Mouse (Mus musculus): Measurements from ENCODE around the gene Fst.

Gene Fst

DNA sequence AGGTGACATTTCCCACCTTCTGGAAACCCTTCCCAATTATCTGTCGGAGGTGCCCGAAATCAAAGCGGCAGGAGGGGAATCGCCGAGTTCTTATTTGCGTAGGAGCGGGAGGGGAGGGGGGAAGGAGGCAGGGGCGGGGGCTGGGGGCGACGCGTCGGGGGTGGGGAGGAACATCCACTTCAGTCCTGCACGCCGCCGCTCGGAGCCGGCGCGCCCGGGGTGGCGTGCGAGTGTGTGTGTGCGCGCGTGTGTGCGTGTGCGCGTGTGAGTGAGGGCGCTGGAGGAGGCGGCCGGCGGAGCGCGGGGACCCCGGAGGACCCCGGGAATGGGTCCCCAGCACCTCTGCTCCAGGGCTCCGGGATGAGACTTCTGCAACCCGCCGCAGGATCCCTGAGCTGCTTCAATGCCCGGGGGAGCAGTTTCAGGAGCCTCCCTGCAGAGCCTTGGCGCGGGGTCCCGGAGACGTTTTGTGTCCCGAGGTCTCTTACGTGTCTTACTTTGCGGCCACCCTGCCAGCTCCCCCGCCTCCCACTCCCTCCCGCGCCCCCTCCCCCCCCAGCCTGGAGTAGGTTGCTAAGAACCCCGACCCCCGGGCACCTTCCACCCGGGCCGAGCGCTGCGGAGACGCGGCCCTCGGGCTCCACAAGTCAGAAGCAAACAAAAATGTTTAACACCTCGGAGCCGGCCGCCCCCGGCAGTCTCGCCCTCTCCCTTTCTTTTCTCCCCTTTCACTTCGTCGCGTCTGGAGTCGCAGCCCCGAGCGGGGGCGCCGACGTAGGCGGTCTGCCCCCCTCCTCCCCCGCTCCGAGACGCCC, at the start of gene Fst:
Gene Fst (minus strand): TSS at position 66 of the 815 bp plus-strand sequence.
- DNase-seq, result no peak

DNA sequence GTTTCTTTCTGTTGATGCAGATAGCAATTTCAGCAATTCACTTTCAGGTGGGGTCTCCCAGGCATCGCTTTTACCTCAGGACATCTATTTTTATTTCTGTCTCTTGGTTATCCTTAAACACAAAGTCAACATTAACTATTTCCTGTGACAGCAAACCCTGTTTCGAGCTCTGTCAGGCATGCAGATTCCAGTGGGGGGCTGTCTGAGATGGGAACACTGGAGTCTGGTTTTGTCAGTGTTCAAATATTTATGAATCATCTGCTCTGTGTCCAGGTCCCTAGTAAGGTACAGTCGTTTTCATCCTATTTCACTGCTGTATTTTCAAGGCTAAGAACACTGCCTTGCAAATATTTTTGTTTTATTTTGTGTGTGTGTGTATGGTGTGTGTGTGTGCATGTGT, 35.1 kb upstream of the Fst start:
- DNase-seq, result no peak

DNA sequence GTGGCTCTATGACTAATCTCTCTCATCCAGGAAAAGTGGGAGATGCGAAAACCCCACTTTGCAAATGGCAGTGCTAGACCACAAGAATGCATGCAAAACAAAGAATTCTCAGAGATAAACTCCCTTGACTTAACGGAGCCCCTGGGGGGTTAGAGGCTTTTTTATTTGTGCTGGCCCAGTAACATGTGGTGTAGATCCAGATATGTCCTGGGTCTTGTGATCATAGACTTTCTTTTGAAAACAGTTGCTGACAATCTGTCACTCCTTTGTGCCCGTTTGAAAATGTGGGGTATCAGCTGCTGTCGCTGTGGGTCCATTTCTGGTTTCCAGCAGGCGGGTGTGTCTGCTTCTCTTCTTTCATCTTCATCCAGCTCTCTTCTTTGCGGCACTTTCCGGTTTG, 29.4 kb upstream of the Fst start:
- DNase-seq, result no peak

DNA sequence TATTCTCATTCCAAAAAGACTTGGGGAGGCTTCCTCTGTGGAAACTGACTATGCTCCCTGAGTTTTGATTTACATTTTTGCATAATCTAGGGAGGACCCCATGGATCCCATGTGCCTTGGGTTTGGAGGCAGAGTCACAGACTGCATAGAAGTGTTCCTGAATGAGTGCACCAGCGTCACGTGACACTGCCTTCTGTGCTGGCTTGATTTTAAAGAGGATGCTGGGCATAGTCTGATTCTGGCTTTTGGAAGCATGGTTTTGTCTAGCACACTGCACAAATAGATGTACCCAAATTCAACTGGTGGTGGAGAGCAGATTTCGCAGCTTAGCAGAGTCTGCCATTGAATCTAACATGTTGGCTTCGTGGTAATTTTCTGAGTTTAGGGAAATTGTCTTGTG, 19.6 kb upstream of the Fst start:
- DNase-seq, result peak; percentile 42

DNA sequence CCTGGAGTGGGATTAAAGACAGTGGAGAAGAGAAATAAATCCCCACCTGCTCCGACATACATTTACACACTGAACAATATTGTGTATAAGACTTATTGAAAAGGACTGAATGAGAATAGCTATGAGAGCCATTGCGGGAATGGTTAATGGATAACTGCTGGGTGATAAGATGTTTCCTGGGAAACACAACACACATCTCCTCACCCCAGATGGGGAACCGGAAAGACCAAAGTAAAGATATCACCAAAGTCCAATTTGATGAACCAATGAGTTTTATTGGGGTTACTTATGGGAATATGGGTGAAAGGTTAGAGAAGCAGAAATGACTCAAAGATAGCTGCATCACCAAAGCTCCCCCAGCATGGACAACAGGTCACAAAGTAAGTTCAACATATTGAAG, 11.2 kb upstream of the Fst start:
- no peak for DNase-seq

DNA sequence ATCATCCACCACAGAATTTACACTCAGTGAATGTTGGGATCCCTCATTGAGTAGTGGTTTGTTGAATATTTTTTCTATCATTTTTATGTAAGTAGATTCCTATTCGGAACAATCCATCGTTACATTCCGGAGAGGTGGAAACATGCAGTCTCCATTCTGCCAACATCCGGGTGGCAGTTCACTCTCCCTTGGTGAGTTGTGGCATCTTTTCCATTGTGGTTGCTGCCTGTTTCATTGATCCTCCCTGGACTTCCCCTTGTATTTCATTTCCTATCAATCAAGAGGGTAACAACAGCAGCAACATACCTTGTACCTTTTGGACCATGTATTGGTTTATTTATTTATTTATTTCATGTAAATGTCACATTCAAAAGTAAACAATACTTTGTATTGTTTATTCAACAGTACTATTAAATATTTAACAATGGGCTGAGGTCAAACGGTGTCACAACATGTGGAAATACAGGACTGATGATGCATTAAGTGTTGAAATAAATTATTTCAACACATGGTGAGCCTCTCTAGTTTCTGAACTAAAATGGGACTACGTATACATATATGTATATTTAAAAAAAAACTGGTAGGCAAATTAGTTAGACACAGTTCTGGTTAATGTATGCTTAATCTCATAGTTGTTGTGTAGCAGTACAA, 7.6 kb upstream of the Fst start:
- DNase-seq, result no peak

DNA sequence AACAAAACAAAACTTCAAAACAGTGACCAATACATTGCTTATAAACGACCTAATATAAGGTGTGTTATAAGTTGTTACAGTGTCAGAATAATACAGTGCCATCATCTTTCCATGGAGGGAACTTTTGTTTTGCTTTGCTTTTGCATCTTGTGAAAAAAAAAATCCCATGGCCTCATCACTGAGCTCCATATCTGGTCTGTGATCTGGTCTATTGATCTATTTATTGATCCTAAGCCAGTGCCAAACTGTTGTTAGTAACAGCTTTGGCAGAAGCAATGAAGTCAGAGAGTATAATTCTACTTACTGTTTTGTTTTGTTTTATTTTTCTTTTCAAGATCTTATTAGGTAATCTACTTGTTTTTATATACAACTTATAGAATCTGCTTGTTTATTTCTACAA, 6.6 kb upstream of the Fst start:
- no peak for DNase-seq

DNA sequence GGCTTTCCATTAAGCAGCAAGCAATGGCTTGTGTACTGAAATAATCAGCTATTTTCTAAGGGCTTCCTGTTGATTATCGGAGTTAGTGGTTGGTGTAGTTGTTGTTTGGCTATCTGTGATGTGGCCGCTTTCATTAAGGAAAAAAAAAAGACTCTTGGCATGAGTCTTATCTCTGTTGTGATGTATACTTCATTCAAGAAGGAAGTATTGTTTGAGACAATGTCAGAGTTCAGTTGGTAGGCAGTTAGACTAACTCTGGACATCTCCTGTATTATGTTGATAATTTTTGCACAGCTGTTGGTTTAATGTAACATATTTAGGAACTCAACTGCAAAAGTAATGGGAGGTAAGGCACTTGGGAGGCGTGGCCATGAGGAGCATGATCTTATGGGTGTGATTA, 6.1 kb upstream of the Fst start:
- no peak for DNase-seq

DNA sequence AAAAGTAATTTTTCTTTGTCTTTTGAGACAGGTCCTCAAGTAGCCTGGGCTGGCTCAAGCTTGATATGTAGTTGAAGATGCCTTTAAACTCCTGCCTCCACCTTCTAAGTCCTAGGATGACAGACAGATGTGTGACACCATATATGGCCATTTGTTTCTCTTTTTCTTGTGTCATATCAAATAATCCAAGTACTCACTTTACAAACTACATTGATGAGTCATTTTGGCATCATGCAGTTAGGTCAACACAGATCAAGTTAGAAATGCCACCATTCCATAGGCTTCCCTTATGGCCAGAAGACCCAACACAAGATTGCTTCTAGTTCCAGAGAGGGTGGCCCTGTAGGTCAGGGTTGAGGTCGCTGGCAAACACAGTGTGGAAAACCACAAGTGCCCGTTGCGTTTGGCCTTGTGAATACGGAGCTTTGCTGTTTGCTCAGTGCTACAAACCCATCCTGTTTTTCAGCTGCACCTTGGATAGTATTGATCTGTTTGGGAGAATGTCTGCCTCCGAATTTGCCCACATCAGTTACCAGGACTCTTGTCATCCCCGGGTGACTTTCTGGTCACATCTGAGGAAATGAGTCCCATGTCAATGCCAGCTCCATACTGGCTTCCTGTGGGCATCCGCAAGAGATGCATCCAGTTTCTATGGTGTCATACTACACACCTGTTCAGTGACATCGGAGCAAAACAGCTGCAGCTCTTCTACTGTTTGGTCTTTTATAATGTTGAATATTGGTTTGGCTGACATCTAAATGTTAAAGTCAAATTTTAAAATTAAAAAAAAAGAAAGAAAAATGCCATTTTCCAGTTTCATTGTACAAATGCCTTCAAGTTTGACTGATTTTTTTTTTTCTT, 4.0 kb upstream of the Fst start:
- DNase-seq, result no peak

DNA sequence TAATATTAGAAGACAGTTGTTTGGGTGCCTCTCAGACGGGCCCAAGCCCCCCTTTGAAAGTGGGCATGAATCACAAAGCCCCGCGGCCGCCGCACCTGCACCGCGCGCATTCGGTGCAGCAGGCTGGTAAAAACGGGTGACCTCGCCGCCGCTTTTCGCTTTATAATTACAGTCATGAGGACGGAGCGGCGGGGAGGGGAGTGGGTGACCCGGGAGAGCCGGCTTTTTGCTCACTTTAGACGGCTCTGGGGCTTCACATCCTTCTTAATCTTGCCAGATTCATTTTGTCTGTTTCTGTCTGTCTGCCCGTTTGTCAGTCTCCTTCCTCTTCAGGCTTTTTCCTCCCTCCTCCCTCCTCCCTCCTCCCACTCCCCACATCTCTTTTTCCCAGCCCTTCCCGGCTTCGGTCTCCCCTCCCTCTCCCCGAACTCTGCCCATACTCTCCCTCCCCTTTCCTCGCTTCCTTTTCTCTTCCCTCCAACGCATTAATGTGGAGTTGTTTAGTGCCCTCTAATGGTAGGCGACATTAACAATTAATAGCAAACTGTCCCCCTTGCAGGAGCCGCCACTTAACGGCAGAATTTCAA, 1.6 kb upstream of the Fst start:
- DNase-seq, result peak; percentile 10

DNA sequence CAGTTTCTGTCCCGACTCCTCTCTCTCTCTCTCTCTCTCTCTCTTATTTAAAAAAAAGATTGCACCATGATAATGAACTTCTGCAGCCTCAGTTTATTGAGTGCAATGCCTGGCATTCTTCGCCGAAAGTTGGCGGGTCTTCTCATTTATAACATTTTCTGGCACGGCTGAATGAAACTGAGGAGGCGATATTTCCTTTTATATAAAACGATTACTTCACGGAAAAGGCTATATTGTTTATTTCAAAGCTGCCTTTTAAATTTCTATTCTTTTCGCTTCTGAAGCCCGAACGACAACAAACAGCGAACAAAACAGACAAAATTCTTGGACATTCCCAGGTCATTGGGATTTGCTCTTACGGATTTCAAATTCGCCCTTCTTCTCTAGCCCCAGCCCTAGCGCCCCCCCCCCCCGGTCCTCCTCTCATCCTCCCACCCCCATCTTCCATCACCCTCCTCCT, 980 bp upstream of the Fst start:
- no peak for DNase-seq

DNA sequence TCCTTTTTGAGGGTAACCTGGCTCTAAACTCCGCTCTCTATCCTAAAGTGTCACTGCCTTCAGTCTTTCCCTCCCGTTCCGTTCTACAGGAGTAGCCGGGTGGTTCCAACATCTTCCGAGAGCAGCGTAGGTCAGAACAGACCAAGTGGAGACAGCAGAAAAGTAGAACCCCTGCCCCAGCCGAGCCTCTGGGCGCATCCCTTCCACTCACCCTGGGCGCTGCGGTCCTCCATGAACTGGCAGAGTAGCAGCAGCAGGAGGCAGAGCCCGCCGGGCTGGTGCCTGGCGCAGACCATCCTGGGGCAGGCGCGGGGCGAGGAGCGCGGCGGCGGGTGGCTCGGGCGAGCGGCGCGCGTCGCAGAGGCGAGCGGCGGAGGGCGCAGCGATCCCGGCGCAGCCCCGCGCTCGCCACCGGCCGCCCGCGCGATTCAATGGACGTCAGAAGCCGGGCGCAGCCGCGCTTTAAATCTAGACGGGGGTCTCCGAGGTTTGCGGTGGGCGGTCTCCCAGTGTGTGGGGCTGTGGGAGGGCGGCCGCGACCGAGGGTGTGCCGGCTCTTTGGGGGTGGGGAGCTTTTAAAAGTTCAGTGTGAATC, 363 bp downstream of the Fst start:
- DNase-seq, result no peak

DNA sequence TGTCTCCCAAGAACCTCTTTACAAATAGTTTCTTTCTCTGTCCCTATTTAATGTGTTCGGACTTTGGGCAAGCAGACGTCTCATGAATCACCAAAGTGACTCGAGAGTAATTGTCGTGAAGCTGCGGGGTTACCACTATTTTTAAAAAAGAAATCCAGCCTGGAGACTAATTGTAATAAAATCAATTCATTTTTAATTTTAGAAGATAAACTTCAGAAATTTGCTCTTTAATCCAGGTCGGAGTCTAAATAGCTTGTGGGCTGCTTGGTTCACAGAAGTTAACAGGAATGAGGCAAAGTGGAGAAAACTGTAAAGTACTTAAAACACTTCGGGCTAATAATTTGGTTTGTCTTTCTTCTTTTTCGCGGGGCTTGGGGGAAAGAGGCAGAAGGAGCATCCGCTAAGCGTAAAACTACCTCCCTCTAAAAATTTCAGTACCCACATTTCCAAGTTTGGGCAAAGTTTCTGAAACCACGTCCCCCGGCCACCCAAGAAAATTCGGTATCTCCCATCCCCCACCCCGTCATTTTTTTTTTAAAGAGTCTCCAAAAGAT, 1.1 kb downstream of the Fst start:
- no peak for DNase-seq

DNA sequence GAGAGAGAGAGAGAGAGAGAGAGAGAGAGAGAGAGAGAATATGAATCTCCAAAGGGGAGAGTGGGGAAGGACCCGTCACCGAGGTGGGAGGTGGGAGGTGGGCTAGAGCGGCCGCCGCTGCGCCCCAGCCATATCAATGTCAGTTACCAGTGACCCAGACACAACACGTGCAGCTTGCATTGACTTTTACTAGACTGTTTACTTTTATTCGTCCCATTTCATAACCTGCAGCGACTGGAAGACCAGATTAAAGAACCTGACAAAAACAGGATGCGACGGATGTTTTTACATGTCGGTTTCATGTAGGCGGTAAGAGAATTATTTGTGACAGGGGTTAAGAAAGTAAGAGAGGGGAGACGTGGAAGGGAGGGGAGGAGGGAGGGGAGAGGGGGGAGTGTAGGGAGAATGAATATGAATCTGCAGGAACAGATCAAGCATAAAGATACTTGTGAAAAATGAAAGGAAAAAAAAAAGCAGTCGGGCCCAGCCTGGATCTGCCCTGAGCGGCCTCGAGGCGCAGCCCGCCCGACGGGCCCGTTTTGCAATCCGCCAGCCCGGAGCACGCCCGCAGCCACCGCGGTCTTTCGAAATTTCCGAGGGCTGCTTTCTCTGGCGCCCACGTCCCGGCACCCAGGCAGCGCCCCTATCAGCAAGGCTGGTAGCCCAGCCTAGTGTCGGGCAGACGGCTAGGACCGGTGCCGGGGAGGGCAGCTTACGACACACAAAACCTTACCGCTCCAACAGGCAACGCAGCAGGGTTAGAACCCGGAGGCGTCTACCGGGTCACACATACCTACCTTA, 1.8 kb downstream of the Fst start:
- DNase-seq, result no peak

DNA sequence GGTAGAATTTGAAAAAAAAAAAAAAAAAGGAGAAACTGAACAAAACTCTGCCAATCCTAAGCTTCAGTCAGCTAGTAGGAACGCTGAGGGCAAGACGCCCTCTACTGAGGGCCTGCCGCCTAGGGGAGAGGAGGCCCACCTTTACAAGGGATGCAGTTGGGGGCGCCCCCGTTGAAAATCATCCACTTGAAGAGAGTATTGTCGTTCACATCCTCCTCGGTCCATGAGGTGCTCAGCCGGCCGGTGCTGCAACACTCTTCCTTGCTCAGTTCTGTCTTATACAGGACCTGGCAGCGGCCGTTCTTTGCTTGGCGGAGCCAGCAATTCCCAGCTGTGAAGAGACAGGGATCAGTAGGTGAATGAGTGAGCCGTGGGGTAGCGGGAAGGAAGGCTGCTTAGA, 2.5 kb downstream of the Fst start:
- DNase-seq, result no peak

DNA sequence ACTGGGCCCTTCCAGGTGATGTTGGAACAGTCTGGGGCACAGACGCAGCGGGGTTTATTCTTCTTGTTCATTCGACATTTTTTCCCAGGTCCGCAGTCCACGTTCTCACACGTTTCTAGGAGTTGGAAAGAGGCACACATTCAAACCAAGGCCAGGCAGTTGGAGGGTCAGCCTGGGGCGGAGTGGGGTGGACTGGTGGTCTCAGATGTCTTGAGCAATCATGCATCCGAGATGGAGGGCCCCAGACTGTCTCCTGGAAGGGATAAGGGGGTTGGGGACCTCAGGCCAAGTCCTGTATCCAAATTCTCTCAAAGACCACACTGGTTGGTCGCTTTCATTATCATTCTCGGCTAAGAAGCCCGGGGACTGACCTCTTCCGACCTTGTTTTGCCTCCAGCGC, 3.0 kb downstream of the Fst start:
- DNase-seq, result no peak

DNA sequence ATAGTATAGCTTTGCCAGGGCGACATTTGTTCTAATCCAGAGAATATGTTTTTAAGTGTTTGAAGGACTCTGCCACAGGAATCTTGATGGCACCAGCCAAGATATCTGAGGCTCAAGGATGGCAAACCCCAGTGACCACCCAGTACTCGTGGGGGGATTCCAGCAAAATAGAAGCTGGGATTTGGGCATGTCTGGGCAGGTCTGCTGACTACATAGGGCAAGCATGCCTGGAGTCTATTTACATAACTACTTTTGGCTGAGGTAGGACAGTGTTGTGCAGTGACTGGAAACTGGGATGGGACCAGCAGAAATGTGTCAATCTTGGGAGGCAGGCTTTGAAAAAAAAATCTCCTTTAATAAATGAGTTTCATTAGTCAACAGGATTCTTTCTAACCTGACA, 11.5 kb downstream of the Fst start:
- no peak for DNase-seq

DNA sequence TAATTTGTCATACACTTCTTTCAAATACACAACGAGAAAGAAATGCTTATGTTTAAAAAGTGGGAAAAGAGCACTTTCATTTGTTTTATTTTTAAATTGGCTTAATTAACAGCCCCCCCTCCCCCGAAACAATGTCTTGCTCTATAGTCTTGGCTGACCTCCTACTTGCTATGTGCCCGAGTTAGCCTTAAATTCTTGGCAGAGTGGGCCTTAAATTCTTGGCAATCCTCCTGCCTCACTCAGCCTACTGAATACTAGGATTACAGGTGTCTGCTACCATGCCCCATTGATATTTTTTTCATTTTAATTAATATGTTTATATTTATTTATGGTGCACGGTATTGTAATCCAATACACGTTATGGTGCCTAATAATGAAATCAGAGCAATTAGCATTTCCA, 26.3 kb downstream of the Fst start:
- DNase-seq, result no peak

DNA sequence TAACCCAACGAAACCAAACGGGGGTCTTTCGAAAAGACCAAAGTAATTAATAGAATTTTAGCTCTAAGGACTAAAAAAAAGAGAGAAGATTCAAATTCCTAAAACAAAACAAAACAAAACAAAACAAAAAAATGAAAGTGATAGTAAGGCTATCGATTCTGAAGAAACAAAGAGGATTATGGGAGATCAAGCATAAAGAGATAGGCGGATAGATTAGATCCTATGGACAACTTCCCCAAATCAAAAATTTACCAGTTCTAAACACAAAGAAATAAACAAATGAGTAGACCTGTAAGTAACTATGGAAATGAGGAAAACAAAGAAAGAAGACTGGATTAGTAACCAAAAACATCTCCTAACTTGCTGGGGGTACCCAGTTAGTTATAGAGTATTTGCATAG, 33.5 kb downstream of the Fst start:
- no peak for DNase-seq

DNA sequence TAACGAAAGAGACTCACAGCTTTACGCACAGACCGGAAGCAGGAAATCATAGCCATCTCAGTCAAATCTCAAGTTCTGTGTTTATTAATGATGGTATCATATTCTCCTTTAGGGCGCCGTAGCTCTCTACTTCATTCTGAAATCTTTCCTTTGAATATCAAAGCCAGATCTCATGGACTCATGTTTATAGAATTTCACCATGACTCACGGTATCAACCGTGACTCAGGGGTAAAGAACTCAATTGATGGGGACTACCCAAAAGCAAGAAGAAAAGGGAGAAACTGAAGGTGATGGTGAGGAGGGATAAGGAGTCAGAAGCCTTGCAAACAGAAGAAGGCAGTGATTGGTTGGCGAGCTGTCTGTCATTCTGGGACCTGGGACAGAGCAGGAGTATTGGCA, 38.5 kb downstream of the Fst start:
- DNase-seq, result no peak

DNA sequence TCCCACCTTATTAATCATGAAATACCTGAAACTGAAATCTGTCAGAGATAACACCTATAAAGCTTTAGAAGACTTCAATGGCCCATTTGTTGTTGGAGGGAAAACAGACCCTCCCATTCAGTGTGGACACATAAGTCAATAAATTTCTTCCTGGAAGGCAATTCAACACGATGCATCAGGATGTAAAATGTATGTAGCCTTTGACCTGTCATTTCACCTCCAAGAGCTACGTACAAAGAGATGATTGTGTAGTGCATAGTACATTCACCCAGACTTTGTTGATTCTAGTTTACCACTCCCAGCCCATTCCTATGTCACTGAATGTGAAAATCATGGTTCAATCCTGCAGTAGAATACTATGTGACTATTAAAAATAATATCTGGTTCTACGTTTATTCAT, 39.4 kb downstream of the Fst start:
- DNase-seq, result no peak

DNA sequence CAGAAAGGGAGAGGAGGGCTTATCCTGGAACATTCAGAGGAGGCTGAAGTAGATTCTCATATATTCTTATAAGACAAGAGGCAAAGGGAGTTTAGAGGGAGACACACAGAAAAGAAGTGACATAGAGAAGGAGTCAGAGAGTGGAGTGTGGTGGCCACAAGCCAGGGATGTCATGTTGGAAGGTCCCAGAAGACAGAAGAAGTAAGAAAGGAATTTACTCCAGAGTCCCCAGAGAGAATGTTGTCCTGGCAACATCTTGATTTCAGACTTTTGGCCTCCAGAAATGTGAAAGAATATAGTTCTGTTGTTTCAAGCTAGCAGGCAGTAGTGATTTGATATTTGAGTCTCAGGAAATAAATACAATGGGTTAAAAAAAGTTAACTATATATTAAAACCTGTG, 46.4 kb downstream of the Fst start:
- no peak for DNase-seq

Measured in layer of hippocampus, adult 9-11 months (tissue).